Mouse (Mus musculus): ENCODE results near the gene Hist1h1d.

Gene Hist1h1d

DNA sequence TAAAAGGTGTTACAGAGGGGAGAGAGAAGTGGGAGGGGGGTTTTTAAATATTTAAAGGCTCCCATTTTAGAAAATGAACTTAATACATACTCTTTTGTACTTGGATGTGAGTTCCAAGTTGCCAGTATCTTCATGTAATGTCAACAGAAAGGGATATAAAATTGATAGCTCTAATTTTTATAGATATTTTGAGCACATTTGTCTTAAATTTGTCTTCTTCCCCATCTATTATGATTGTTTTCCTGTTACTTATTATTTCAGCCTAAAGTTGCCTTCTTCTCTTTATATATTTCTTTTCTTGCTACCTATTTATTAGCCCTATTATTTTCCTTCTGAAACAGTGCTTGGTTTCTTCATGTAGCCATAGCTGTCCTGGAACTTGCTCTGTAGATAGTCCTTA, at the start of gene Hist1h1d:
Gene Hist1h1d, plus strand, starts transcription at position 301 of the 400 bp plus-strand sequence.
- no peak for DNase-seq (ENCODE audit: low spot score)

GRCm38 (mm10) chr13:23503797-23504196, 49.3 kb upstream of the Hist1h1d start:
- DNase-seq (ENCODE audit: low spot score), result peak; percentile 76

DNA sequence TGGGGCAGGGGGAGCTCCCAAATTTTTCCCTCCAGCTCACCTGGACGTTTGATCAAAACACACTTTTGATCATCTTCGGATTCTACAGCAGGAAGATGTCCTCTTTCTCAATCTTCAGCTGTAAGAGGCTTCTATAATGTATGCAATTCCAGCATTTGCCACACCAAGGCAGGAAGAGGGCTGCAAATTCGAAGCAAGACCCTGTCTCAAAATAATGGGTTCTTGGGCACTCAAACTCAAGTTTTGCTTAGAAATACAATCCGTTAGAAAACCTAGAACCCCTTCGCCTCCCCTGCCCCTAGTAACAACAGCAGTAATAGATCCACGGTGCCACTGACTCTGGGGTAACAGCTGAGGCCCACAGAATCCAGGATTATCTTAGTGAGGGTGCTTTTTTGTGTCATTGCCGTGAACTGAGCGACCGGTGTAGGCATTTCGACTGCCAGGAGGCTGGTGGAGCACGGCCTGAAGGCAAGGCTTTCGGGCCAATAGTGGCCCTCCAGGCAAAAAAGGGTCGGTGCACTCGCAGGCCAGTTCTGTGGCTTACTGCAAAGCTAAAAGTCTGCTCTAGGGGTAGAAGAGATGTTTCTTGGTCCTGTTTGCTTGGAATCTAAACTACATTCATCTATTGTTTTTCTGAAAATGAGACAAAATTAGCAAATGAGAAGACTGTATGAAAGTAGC, 47.3 kb upstream of the Hist1h1d start:
- DNase-seq (ENCODE audit: low spot score), result peak; percentile 42

GRCm38 (mm10) chr13:23506351-23506750, 46.7 kb upstream of the Hist1h1d start:
- peak; percentile 75 for DNase-seq (ENCODE audit: low spot score)

GRCm38 (mm10) chr13:23506819-23507515, 46.1 kb upstream of the Hist1h1d start:
- DNase-seq (ENCODE audit: low spot score), result peak; percentile 79

DNA sequence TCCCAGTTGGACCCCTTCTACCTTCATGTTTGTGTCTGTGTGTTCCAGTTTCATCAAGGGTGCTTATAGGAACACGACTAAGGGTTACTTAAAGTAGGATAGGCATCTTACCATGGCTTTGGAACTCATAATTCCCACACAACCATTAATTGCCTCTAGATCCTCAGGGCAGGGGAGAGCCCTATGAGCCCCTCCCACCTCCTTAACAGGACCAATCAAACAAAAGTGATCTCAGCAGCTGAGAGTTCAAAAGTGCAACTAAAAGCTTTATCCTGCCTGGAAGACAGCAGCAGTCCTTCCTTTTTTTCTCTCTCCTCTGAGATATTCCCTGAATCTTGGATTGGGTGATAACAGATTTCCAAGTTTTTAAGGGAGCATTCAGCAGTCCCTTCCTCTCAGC, 42.9 kb upstream of the Hist1h1d start:
- no peak for DNase-seq (ENCODE audit: low spot score)

- DNase-seq (ENCODE audit: low spot score), result no peak
Observed at GRCm38 (mm10) chr13:23513517-23513916, 39.5 kb upstream of the Hist1h1d start.

DNA sequence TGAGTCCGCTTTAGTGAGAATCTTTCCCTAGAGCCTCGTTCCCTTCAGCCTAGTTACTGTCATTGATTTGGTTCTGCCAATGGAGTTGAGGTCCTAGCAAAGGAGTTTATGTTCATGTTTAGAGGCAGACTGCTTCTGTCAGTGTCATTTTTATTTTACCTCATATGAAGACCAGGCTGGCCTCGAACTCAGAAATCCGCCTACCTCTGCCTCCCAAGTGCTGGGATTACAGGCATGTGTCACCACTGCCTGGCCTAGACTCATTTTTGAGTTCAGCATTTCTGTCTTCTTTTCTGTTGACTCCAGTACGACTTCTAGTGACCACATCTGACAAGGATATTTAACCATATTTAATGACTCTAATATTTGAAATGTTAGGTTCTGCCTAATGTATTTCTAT, 37.8 kb upstream of the Hist1h1d start:
- DNase-seq (ENCODE audit: low spot score), result no peak

GRCm38 (mm10) chr13:23515826-23516620, 37.0 kb upstream of the Hist1h1d start:
- DNase-seq (ENCODE audit: low spot score), result no peak

DNA sequence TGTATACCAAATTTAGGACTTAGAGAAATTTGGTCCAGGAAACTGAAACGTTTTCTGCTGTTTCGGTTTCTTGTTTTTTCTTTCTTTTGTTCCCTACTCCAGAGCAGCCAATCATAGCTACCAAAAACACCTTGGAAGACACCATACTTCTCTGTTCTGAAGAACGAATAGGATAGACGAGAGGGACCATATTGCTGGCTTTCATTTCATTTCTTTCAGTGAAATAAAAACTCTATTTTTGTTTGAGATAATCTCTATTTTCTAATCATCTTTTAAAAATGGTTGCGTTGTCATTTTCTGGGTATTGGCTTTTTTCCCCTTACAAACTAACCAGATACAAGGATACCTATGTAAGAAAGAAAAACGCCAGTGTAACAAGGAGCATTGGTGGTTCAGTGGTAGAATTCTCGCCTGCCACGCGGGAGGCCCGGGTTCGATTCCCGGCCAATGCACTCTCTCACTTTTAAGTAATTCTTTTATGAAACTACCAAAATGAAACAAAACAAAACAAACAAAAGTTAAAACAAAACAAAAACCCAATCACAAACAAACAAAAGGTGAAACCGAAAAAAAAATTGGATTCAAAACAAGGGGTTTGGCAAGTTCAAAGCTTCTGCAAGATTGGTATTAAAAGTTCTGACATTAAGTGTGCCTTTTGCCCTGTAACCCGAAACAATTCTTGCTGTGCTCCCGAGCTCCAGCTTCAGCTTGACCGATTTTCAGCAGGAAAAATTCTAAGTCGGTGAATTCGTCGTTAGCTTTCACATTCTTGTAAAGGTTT, 36.0 kb upstream of the Hist1h1d start:
- DNase-seq (ENCODE audit: low spot score), result peak; percentile 80

DNA sequence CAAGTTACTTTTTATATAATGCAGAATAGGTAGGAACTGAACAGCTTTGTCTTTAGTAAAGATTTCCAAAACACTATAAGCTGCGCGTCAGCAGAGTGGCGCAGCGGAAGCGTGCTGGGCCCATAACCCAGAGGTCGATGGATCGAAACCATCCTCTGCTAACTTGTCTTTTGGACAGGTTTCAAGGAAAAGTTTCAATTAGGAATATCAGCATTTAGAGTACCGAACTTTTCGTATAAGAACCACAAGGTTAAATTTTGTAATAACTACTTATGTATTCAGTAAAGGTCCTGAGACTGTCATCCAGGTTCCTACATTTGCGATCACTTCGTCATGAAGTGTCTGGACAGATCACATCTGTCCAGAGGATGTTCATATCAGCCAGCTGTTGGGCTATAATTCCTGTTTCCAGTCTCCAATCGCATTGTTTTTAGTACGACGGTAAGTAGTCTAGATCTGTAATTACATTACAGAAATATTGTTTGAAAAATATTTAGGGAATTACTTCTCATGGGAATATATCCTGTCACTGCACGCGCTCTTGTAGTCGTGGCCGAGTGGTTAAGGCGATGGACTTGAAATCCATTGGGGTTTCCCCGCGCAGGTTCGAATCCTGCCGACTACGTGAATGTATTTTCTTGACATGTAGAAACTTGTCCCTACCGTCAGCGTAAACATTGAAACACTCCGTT, 35.3 kb upstream of the Hist1h1d start:
- peak; percentile 88 for DNase-seq (ENCODE audit: low spot score)

DNA sequence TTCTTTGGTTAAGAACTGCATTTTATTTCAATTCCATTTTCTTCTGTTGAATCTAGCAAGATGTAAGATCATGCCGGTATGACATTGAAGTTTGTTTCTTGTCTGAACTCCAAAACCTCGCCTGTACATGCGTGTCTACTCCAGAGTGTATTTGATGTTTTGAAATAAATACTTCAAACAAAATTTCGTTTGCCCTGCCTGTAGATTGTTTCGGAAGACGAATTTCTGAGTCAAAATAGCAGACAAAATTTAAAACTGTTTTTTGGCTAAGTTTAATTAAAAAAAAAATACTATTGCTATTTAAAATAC, 34.8 kb upstream of the Hist1h1d start:
- no peak for DNase-seq (ENCODE audit: low spot score)

DNA sequence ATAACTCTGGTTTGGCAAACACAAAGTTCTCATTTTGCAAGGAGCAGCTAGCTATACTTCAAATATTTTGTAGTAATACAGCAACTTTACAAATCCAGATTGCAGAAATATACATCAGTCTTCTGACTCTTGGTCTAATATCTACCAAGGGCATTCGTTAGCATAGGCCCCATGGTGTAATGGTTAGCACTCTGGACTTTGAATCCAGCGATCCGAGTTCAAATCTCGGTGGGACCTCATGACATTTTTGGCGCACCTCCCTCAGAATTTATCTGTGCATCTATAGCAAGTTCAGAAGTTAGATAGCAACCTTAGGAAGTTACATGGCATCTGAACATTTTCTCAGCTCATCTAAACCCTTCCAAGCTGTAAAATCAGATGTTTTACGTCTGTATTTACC, 34.2 kb upstream of the Hist1h1d start:
- peak; percentile 88 for DNase-seq (ENCODE audit: low spot score)

GRCm38 (mm10) chr13:23519416-23519815, 33.6 kb upstream of the Hist1h1d start:
- peak; percentile 77 for DNase-seq (ENCODE audit: low spot score)

- DNase-seq (ENCODE audit: low spot score), result peak; percentile 80
Observed at GRCm38 (mm10) chr13:23521703-23522102, 31.4 kb upstream of the Hist1h1d start.

DNA sequence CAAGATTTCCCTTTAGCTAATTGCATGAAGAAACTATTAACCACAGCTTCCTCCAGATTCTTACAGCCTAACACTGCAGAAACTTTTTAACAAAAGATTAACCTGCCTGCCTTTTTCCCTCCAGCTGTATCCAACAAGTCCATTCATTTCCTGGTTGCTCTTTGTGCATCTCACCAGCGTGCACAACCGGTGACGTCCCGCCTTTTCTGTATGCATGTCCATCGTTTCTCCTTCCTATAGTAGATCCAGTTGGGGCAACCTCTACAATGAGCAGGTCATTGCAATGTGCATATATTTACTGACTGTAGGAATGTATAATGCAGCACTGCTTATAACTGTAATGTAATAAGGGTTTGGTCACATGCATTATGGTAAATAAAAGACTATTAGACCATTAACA, 29.1 kb upstream of the Hist1h1d start:
- no peak for DNase-seq (ENCODE audit: low spot score)

GRCm38 (mm10) chr13:23524654-23525053, 28.4 kb upstream of the Hist1h1d start:
- peak; percentile 76 for DNase-seq (ENCODE audit: low spot score)

DNA sequence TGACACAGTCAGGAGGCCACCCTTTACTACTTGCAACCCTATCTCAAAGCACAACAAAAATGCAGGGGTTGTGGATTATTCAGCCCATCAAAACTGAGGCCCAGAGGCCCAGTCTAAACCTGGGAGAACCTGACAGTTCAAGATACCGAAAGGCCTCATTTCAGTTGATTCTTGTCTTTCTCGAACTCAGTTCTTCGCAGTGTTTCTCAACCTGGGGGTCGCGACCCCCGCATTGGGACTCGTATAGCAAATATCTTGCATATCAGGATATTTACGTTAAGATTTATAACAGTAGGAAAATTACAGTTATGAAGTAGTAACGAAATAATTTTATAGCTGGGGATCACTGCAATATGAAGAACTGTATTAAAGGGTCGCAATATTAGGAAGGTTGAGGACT, 27.2 kb upstream of the Hist1h1d start:
- DNase-seq (ENCODE audit: low spot score), result no peak

- DNase-seq (ENCODE audit: low spot score), result peak; percentile 88
Observed at GRCm38 (mm10) chr13:23526312-23526711, 26.8 kb upstream of the Hist1h1d start.

- DNase-seq (ENCODE audit: low spot score), result no peak
Observed at GRCm38 (mm10) chr13:23529005-23529404, 24.1 kb upstream of the Hist1h1d start.

GRCm38 (mm10) chr13:23529480-23530165, 23.4 kb upstream of the Hist1h1d start:
- no peak for DNase-seq (ENCODE audit: low spot score)

Data from yolk sac, embryonic 10.5 days (tissue).